Mouse (Mus musculus): ENCODE data around the gene Hsd17b6. TPM values are rescaled to one million over a fixed set of nuclear protein-coding genes. Genes with fewer than 3 reads are reported as not detected.

The Hsd17b6 gene
- total and polyA plus RNA-seq, 2 experiments from 2014 or later = not detected

GRCm38 (mm10) chr10:128036746-128037425 lies 29.5 kb upstream of the Hsd17b6 start:
- DNase-seq (ENCODE audit: low spot score) (peak; percentile 57), ATAC-seq (no peak)
- H3K27me3 ChIP-seq (ENCODE audit: insufficient read depth, low read length) = no peaks in the 10 kb centered on the region
- peak overlapping the region; percentile 98 for H3K4me3 ChIP-seq (ENCODE audit: low read length)
- H3K4me1 ChIP-seq (ENCODE audit: insufficient read depth, low read length) = peaks cover 13% of the 10 kb centered on the region; the same call in 1 of the 2 replicates
- peaks cover 20% of the 10 kb centered on the region for H3K36me3 ChIP-seq (ENCODE audit: insufficient read depth, low read length)
- 5% methylated on average over 10 of the region's 10 CpGs for WGBS
- no peak for TF ChIP-seq CTCF (IDR thresholded peaks at IDR 0.05; ENCODE audit: low read depth)
- peak overlapping the region; percentile 88 for H3K4me2 ChIP-seq (ENCODE audit: low read depth, low read length)
- no peaks in the 10 kb centered on the region for H3K9me3 ChIP-seq (ENCODE audit: low read length)
- peak overlapping the region; percentile 99 for H3K9ac ChIP-seq (replicated peaks; ENCODE audit: low read length)
- H3K27ac ChIP-seq = peak overlapping the region; percentile 93

GRCm38 (mm10) chr10:128030860-128031259 lies 23.4 kb upstream of the Hsd17b6 start:
- WGBS = 79% methylated on average over 2 of the region's 2 CpGs
- H3K27ac ChIP-seq = no peak overlapping the region

GRCm38 (mm10) chr10:128029931-128030330 lies 22.5 kb upstream of the Hsd17b6 start:
- WGBS = 93% methylated on average over 7 of the region's 7 CpGs
- no peak for ATAC-seq

More at GRCm38 (mm10) chr10:128030860-128031259, 23.4 kb upstream of the Hsd17b6 start:
- Histone ChIP-seq H3K4me3 (ENCODE audit: low read length) (no peak overlapping the region), H3K4me1 (ENCODE audit: insufficient read depth, low read length) (0 out of 2 replicates have a peak, but pooled peaks cover 5% of the 10 kb centered on the region), H3K27me3 (ENCODE audit: insufficient read depth, low read length) (no peaks in the 10 kb centered on the region), H3K36me3 (ENCODE audit: insufficient read depth, low read length) (peaks cover 12% of the 10 kb centered on the region), H3K4me2 (ENCODE audit: low read depth, low read length) (no peak overlapping the region), H3K9me3 (ENCODE audit: low read length) (no peaks in the 10 kb centered on the region), H3K9ac (replicated peaks; ENCODE audit: low read length) (no peak overlapping the region)
- ATAC-seq = no peak
- no peak for TF ChIP-seq CTCF (IDR thresholded peaks at IDR 0.05; ENCODE audit: low read depth)
- no peak for DNase-seq (ENCODE audit: low spot score)

GRCm38 (mm10) chr10:128023496-128023895 lies 16.1 kb upstream of the Hsd17b6 start:
- no peak for TF ChIP-seq CTCF (IDR thresholded peaks at IDR 0.05; ENCODE audit: low read depth)
- H3K9me3 ChIP-seq (ENCODE audit: low read length) = no peaks in the 10 kb centered on the region
- ATAC-seq (no peak), DNase-seq (ENCODE audit: low spot score) (no peak)
- no peak overlapping the region for H3K27ac ChIP-seq
- 95% methylated on average over 10 of the region's 10 CpGs for WGBS
- no peak overlapping the region for H3K4me3 ChIP-seq (ENCODE audit: low read length)
- H3K4me1 ChIP-seq (ENCODE audit: insufficient read depth, low read length) = no peaks in the 10 kb centered on the region
- no peaks in the 10 kb centered on the region for H3K27me3 ChIP-seq (ENCODE audit: insufficient read depth, low read length)
- H3K36me3 ChIP-seq (ENCODE audit: insufficient read depth, low read length) = no peaks in the 10 kb centered on the region; the same call in 1 of the 2 replicates
- no peak overlapping the region for H3K4me2 ChIP-seq (ENCODE audit: low read depth, low read length)
- H3K9ac ChIP-seq (replicated peaks; ENCODE audit: low read length) = no peak overlapping the region

More at GRCm38 (mm10) chr10:128029931-128030330, 22.5 kb upstream of the Hsd17b6 start:
- TF ChIP-seq CTCF (IDR thresholded peaks at IDR 0.05; ENCODE audit: low read depth) = no peak
- H3K36me3 ChIP-seq (ENCODE audit: insufficient read depth, low read length) = peaks cover 12% of the 10 kb centered on the region
- H3K27ac ChIP-seq = no peak overlapping the region
- H3K4me2 ChIP-seq (ENCODE audit: low read depth, low read length) = no peak overlapping the region
- no peaks in the 10 kb centered on the region for H3K27me3 ChIP-seq (ENCODE audit: insufficient read depth, low read length)
- H3K9ac ChIP-seq (replicated peaks; ENCODE audit: low read length) = no peak overlapping the region
- H3K4me3 ChIP-seq (ENCODE audit: low read length) = no peak overlapping the region
- DNase-seq (ENCODE audit: low spot score) = no peak
- H3K9me3 ChIP-seq (ENCODE audit: low read length) = no peaks in the 10 kb centered on the region
- H3K4me1 ChIP-seq (ENCODE audit: insufficient read depth, low read length) = 0 out of 2 replicates have a peak, but pooled peaks cover 5% of the 10 kb centered on the region

- Histone ChIP-seq H3K9me3 (ENCODE audit: low read length) (no peaks in the 10 kb centered on the region), H3K4me3 (ENCODE audit: low read length) (no peak overlapping the region), H3K36me3 (ENCODE audit: insufficient read depth, low read length) (no peaks in the 10 kb centered on the region; the same call in 1 of the 2 replicates), H3K4me2 (ENCODE audit: low read depth, low read length) (no peak overlapping the region), H3K9ac (replicated peaks; ENCODE audit: low read length) (no peak overlapping the region), H3K27ac (no peak overlapping the region), H3K27me3 (ENCODE audit: insufficient read depth, low read length) (no peaks in the 10 kb centered on the region), H3K4me1 (ENCODE audit: insufficient read depth, low read length) (no peaks in the 10 kb centered on the region)
- no peak for ATAC-seq
- no peak for TF ChIP-seq CTCF (IDR thresholded peaks at IDR 0.05; ENCODE audit: low read depth)
- no peak for DNase-seq (ENCODE audit: low spot score)
- WGBS = 98% methylated on average over 5 of the region's 5 CpGs
These were observed 14.8 kb upstream of the Hsd17b6 start for GRCm38 (mm10) chr10:128022196-128022595.

GRCm38 (mm10) chr10:128015068-128015934 lies 7.9 kb upstream of the Hsd17b6 start, which contains the start of gene Prim1:
Prim1 (plus strand) TSS chr10:128015168.
- TF ChIP-seq CTCF (IDR thresholded peaks at IDR 0.05; ENCODE audit: low read depth) = peak; percentile 16; the same call in 1 of the 2 replicates
- H3K9ac ChIP-seq (replicated peaks; ENCODE audit: low read length) = peak within 1 kb of the TSS; percentile 45

More at GRCm38 (mm10) chr10:128015068-128015934, 7.9 kb upstream of the Hsd17b6 start, which contains the start of gene Prim1:
- H3K36me3 ChIP-seq (ENCODE audit: insufficient read depth, low read length) = no peaks in the 10 kb centered on the region
- DNase-seq (ENCODE audit: low spot score) (peak; percentile 92), ATAC-seq (peak; percentile 96)
- peak within 1 kb of the TSS; percentile 21; the same call in 1 of the 2 replicates for H3K27ac ChIP-seq
- WGBS = 4% methylated on average over 31 of the region's 31 CpGs
- H3K4me3 ChIP-seq (ENCODE audit: low read length) = peak within 1 kb of the TSS; percentile 56
- no peaks in the 10 kb centered on the region for H3K4me1 ChIP-seq (ENCODE audit: insufficient read depth, low read length)
- H3K9me3 ChIP-seq (ENCODE audit: low read length) = no peaks in the 10 kb centered on the region
- no peaks in the 10 kb centered on the region for H3K27me3 ChIP-seq (ENCODE audit: insufficient read depth, low read length)
- H3K4me2 ChIP-seq (ENCODE audit: low read depth, low read length) = peak within 1 kb of the TSS; percentile 62
